Mouse (Mus musculus) gonadal fat pad, adult 2 months (tissue): ENCODE measurements around the gene Eepd1. TPM values are rescaled to one million over a fixed set of nuclear protein-coding genes. Genes with fewer than 3 reads are reported as not detected.

Experiments used
- DNase-seq: peaks from one replicate; pipeline ENCODE4 v3.0.0-alpha.2; 2012; ENCODE audit warnings: low read depth
- polyA plus RNA-seq: library from polyadenylated mRNA; depleted of rRNA; stranded (reverse); fragments of >200 nt; gene quantifications from 2 replicates; pipeline ENCODE4 v1.2.3, GENCODE M21; 2012

Gene Eepd1
- polyA plus RNA-seq, 1 experiment: 64.5 TPM

DNA sequence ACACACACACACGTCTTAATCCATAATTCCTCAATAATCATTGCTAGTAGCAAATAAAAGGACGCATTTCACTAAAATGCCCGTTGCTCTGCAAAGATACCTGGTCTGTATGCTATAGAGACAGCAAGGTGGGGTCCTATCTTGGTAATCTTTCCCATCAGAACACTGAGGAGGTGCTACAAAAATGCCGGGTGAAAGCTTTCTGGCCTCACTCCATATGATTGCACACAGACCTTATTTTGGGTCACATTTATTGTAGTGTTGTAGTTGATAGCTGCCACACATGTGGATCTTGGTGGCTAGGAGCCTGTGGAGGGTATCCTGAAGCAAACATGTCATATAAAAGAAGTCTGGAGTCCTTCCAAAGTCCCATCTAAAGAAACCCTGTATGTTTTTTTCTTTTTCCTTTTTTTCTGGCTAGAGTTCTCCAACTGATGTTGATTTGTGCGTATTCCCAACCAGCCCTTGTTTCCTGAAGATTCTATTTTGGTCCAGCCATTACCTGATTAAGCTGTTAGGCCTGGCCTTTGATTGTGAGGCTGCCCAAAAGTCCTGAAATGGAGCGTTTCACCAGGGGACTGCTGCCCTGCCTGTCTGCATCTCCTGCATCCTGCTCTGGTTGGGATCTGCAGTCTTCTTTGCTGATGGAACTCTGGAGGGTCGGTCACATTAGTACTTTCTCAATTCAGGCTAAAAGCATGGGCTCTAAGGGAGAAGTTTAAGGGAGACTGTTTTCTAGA lies 8.0 kb downstream of the Eepd1 start:
- no peak for DNase-seq

DNA sequence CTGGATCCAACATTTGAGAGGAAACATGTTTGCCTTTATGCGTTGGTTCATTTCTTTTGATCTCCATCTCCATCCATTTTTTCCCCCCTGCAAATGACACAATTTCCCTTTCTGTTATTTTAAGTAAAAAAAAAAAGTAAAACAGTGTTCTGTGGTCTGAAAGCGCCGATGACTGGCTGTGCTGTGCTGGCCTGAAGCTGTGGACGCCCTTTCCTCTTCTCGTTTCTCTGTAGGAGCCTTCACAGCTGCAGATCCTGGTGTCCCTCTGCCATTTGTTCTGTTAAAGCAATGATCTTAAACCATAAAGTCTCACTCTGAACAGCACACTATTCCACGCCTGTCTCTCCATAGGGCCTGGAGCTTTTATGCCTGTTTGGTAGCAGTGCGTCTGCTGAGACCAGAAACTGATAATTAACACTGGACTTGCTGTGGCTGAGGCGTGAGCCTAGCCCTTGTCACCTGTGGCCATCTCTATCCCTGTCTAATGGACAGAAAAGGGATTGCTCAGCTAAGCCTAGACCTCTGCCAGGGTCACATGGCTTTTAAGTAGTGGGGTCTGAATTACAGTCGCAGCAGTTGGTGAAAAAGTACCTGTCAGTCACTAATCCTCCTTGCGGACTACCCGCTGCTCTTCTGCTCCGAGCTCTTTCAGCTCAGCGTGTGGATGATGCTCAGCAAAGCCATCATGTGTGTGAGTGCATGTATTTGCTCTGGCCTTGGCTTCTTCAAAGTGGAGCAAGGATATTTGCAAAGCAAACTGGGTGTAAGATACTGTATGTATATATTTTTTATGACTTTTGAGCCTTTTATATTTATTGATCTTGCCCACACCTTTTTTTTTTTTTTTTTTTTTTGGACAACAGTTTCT lies 9.2 kb downstream of the Eepd1 start:
- no peak for DNase-seq

DNA sequence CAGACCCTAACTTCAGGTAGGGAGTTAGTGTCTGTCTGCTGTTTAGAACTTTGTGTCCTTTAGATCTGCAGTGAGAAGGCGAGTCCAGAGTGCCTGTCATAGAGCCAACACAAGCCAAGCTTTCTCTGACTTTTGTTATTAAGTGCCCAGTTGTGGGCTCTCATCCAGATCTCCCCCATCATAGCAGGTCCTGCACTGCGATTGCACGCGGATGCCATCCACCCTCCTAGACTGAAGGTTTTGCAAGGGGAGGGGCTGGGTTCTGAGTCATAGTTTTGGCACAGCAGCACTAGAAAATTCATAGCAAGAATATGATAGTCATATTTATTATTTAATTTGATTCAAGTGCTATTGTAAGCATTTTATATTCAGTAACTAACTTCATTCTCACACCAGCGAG lies 12.6 kb downstream of the Eepd1 start:
- DNase-seq: no peak

DNA sequence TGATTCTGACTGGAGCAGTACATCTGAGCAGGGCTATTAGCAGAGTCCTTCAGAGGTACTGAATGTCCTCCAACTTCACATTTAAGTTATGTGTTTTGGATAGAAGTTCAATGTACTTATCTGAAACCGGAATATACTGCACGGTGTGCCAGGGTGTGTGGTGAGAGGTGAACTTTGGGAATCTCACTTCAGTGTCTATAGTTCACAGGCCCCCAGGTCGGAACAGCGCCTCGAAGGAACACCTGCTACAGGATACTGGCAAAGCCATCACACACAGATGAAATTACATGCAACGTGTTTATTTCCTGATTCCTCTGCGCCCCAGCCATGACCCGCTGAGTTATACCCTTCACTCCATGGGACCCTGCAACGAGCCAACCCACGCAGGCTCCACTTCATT lies 14.3 kb downstream of the Eepd1 start:
- DNase-seq: no peak

DNA sequence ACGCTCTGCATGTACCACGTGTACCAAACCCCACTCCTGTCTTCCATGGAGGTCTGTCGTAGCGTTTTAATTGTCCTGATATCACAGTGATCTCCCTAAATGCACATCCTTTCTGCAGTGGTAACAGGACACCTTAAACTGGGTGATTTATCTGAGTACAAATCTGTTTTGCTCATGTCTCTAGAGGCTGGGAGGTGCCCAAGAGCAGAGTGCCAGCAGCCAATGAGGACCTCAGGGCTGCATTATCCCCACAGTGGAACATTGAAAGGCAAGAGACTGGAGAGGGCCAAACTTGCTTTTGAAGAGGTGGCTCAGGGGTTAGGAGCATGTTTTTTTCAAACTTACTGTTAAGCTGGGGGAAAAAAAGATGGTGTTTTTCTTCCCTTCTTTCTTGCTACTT lies 14.8 kb downstream of the Eepd1 start:
- DNase-seq: no peak

DNA sequence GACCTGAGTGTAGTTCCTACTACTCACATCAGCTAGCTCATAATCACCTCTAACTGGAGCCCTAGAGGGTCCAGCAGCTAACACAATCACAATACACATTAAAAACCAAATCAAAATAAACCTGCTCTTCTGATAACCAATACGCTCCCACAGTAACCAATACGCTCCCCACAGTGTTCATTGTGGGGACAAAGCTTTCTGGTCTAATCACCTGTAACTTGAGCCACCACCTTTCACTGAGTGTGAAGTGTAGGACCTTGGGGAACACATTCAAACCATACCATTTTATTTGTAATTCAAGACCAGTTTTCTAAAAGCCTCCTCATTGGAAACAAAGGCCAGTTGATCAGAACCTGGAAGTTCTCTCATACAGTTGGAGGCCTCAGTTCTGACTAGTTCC lies 15.4 kb downstream of the Eepd1 start:
- DNase-seq: no peak

DNA sequence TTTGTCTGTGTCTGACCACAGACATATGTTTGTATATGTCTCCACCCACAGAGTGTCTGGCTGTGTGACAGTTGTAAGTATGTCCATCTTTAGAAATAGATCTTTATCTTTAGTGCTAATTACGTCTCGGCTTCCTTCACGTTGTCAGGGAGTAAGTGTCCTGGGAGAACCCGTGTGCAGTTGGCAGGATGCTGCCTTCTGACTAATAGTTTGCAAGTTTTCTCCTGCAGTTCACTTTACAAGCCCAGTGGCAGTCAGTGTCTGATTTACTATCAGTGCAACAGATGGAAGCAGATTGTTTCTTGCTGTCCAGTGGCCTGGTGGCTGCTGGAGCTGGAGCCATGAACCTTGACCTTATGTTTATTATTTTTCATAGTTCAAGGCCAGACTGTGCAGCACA lies 17.4 kb downstream of the Eepd1 start:
- DNase-seq: no peak

DNA sequence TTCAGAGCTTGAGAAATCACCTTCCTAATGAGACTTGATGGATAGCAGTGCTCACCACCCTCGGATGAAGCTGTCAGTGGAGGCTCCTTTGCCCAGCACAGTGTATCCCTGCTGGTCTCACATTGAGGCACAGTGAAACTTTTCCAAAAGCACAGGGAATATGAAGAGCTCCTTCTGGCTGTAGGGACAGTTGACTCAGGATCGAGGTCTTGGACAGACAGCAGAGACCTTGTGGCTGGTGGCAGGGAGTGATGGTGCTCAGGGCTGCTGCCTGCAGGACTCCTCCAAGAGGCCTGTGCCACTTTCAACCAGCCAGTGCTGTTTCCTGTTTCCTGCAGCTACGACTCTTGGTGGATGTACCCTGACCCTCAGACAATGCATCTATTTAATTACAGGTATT lies 18.0 kb downstream of the Eepd1 start:
- no peak for DNase-seq

DNA sequence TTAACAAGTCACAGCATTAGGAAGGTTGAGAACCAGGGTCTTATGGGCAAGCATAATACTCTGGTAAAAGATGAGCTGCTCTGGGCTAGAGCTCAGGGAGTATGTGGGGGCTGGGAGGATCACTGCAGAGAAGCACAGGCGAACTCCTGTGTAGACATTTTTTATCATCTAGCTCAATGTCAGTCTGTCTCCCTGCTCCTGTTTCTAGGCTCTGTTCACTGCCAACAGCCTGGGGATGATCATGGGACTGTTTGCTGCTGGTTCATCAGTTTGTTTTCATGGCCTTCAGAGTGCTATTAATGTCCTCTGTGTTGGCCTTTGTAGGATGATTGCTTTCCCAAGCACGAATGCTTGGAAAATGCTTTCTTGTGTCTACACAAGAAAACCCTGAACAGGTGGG lies 18.7 kb downstream of the Eepd1 start:
- DNase-seq: no peak

DNA sequence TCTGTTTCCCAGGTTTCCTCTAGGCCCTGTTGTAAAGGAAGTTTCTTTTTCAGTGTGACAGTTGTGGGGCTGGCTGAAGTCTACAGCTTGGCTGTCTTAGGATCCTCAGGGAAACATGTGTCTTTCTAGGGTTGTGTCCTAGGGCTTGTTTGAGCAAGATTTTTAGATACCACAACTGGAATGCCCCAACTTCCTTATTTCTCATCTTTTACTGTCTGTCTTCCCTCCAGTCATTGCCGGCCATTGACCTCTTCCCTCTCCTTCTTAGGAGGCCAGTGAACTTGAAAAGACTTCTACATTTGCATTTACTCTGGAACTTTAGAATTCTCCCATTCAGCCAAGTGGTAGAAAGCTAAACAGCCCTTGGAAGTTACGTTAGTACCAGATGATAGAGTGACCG lies 27.5 kb downstream of the Eepd1 start:
- no peak for DNase-seq

DNA sequence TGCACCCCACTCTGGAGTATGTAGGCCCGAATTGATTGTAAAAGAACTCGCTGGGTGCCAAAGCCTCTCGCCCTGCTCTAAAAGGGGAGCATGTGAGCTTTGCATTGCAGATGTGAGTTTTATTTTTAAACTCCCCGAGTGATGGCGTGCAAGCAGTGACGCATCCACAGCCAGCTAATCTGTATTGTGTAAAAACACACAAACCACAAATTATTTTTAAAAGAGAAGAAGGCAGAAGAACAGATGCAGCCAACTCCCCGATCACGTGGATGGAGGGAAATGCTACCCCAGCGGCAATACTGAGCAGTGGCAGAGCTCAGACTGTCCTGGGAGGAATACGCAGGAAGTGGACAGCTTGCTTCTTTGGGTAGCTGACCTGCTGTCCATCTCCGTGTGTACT lies 29.2 kb downstream of the Eepd1 start:
- no peak for DNase-seq

DNA sequence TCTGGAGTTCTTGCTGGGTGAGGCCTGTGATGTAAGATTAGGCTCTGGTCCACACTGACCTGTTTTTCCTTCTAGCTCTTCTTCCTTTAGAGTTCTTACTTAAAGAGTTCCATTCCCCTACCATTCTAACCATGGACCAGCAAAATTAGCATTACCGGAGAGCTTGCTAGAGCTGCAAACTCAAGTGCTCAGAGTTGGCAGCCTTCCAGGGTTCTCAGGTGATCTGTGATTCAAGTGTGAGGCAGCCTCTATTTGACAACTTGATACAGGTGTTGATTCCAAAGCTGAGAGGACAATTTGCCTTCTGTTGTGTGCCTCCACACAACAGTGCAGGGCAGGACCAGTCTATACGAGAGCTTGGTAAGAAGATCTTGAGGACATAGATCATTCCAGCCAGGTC lies 31.7 kb downstream of the Eepd1 start:
- DNase-seq: no peak

DNA sequence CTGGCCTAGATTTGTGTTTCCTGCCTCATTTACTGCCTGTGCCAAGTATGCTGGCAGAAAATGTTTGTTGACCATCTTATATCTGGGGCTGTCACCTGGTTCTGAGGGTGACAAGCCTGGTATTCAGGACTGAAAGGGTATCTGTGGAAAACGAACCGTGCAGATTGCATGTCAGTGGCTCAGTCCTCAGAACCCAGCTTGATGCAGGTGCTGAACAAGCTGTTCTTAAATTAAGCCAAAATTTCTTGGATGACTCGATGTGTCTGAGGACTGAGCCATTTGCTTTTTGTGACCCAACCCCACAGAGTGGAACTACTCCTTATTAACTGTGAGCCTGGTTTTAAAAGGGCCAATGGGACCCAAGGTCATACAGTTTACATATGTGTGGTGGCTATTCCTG lies 32.2 kb downstream of the Eepd1 start:
- DNase-seq: no peak

DNA sequence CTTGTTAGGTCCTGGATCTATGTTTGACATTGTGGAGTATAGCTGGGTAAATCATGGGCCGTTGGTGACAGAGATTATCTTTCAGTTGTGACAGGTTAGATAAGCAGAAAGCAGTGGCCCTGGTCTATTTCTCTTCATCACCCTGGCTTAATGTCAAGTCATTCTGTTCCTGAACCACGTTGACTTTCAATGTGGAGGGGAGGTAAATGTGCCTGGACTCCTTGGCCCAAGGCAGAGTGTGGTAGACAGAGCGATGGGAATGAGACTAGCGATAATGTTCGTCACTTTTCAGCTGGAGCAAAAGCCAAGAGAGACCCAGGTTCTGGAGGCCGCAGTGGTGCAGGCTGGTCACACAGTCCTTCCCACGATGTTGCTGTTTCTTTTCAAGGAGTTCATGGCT lies 35.3 kb downstream of the Eepd1 start:
- no peak for DNase-seq

DNA sequence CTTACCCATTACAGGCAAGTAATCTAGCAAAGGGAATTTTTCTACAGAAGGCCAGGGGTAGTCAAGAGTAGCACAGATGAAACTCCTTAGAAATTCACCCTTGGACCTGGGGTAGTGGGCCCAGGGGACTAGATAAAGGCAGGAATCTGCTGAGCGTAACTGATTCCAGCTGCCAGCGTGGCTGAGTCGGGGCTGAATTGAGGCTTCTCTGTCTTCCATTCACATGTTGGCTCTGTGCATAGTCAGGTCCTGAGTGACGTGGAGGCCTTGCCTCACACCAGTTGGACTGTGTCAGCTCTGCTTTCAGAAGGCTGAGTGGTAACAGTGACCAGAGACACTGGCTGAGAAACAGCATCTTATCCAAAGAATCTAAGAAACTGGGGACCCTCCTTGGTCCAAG lies 36.6 kb downstream of the Eepd1 start:
- no peak for DNase-seq

DNA sequence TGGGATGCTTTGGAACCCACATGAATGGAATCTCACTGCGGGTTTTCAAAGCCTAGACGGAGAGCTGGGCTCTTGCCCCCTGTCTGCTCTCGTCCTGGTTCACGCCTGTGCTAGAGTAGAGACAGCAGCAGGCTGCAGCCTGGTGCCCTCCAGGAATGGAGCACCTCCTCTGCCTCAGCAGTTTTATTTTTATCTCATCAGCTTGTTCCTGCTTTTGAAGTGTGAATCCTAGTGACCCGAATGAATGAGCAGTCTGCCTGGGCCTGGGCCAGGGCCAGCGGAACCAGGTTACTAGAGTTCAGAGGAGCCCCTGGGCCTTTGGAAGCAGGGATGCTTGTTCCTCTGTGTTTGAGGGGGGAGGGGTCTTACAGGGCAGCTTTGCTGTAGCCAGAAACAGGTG lies 37.8 kb downstream of the Eepd1 start:
- no peak for DNase-seq

DNA sequence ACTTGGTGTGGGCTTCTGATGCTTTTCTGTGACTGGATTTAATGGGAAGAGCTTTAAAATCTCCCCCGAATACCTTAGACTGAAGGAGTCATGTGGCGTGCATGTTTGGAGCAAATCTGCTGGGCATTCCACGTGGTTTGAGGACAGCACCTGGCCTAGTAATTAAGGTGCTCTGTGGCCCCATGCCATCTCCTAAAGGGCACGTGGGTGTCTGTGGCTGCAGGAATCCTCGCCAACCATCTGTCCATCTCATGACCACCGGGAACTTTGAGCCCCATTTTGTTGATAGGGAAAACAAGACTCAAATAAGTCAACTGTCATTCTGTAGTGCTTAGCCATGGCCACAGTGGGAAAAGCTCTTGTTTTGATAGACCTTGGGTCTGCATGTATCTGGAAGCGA lies 39.5 kb downstream of the Eepd1 start:
- DNase-seq: no peak

DNA sequence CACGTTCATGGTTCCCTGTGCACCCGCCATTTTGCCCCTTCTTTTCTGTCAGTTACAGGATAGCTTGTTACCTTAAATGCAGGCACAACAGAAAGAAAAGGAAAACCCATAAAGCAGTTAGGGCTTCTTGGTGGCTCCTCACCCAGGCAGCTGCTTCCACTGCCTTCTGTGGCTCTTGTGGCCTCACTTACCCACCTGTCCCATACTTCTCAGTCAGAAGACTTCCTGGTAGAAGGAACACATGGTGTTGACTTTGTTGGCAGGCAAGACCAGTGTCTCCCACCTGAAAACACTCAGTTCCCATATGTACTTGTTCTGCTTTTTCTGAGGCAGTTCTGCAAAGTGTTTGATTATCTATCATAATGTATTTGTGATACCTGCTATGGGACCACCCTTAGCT lies 40.5 kb downstream of the Eepd1 start:
- no peak for DNase-seq

DNA sequence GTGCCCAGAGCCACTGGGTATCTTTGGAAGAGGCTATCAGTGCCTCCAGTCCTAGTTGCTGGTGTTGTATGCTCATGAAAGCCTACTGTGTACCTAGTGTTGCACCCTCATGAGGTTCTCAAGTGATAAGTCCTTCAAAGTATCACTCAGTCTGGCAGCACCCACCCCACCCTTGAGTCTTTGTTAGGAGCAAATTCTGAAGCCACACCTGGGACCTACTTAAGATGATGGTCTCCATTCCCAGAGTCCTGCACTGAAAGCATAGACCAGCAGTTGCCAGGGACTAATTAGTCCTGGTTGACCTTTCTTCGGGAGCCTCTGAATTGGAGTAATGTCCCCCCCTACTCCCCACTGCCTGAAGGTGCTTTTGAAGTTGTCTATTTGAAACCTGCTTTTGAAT lies 45.2 kb downstream of the Eepd1 start:
- DNase-seq: no peak

DNA sequence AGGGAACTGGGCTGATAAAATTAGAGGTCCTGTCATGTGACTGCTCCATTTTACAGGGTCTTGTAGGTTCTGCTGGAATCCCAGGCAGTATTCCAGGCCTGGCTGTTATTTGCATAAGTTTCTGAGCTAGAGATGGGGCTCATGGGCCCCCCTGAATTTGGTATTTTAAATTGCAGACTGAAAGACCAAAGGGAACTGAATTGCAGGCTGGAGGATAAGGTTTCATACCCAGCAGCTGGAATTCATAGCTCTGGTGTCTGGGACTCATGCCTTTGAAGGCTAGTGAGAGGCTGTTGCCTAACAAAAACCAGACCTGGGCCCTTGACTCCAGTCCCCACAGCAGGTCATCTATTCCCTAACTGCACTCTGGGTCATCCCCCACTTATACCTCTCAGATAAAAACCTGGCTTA lies 45.6 kb downstream of the Eepd1 start:
- no peak for DNase-seq

DNA sequence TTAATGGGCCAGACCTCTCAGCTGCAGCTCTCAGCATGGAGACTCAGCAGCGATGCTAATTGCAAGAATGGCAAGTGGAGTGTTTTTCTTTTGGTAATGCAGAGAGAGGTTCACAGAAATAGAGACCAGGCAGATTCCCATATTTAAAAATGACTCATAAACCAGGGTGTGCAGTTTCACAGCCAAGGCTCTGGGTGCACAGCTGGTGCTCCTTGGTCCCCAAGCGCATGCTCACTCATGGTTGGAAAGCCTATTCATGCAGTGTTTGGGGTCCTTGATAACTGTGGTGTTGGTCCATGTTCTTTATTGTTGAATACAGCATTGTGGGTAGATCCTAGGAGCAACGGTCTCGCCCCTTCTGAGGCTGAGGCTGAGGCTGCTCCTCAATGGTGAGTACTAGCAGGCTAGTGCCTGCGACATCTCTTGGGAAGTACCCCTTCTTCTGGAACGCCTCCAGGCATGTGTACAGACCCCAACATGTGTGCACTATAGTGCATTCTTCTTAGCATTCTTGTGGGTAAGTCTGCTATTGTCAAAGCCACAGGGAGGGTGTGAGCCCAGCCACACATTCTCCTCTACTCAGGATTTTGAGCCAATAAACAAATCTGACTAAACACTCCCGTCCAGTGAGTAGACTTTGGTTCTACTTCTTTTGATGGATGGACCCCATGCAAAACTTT lies 46.2 kb downstream of the Eepd1 start:
- no peak for DNase-seq

DNA sequence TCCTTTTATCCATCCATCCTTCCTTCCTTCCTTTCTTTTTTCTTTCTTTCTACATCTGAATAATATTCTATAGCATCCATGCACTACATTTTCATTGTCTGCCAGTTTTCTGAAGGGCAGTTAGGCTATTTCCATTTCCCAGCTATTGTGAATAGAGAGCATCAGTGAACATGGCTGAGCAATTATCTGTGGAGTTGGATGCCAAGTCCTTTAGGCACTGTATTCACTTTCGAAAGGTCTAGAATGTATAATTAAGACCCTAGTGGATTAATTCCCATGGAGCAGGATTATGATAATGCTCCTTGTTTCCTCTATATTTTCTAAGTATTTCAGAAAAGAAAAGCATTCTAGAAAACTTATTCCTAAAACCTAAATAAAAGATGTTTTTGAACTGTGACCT lies 50.3 kb downstream of the Eepd1 start:
- no peak for DNase-seq

DNA sequence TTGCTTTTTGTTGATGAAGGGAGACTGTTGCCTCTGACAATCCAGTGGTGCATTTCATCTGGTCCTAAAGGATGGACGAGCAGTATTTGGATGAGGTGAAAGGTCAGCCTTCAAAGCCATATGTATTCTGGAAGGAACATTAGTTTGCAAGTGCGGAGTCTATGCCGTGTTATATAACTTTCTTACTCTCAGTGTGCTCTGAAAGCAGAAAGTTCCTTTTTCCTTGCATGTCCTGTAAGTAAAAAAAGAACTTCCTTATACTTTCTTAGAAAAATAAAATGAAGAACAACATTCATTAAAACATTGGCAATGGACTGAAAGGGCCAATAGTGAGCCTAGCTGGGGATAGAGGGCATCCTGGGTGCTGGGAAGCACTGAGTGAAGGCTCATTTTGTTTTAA lies 50.8 kb downstream of the Eepd1 start:
- no peak for DNase-seq
